Mouse (Mus musculus) bone marrow macrophage, adult 2 months (primary cell): ENCODE results near the gene Aldh4a1. TPM values are rescaled to one million over a fixed set of nuclear protein-coding genes. Genes with fewer than 3 reads are reported as not detected.

ENCODE experiments used
- H3K27ac ChIP-seq: 2 replicates; pipeline ENCODE4 v1.5.1; 2012; ENCODE audit warnings: low read depth, low read length; ENCODE audit not compliant: insufficient read depth
- H3K4me1 ChIP-seq: 2 replicates; pipeline ENCODE4 v1.6.1; 2012; ENCODE audit warnings: low read length; ENCODE audit not compliant: control insufficient read depth, insufficient read depth
- H3K4me3 ChIP-seq: 2 replicates; pipeline ENCODE4 v1.5.1; 2012; ENCODE audit warnings: mild to moderate bottlenecking, low read length, moderate library complexity; ENCODE audit not compliant: insufficient read depth
- CTCF ChIP-seq: IDR thresholded peaks from 2 replicates; pipeline ENCODE4 v1.5.1; 2012; ENCODE audit warnings: low read depth, mild to moderate bottlenecking, low read length, moderate library complexity
- POLR2A ChIP-seq: IDR thresholded peaks from 2 replicates; pipeline ENCODE4 v1.6.1; 2012; ENCODE audit warnings: mild to moderate bottlenecking, low read depth, low read length, borderline replicate concordance
- polyA plus RNA-seq: library from polyadenylated mRNA; stranded (reverse); fragments of >200 nt; gene quantifications from 2 replicates; pipeline ENCODE4 v1.2.4, GENCODE M21; 2012; ENCODE audit not compliant: missing spikeins, insufficient read depth, insufficient read length

Gene Aldh4a1
- polyA plus RNA-seq, 1 experiment: 13.8 TPM

GRCm38 (mm10) chr4:139689627-139690269 lies 67.1 kb downstream of the Aldh4a1 start:
- no peaks in the 10 kb centered on the region for H3K4me1 ChIP-seq
- H3K27ac ChIP-seq: no peak overlapping the region
- TF ChIP-seq CTCF (no peak), POLR2A (no peak)
- H3K4me3 ChIP-seq: no peak overlapping the region

GRCm38 (mm10) chr4:139693315-139693714 lies 70.6 kb downstream of the Aldh4a1 start:
- H3K4me3 ChIP-seq: no peak overlapping the region
- H3K27ac ChIP-seq: no peak overlapping the region
- TF ChIP-seq POLR2A (no peak), CTCF (no peak)
- H3K4me1 ChIP-seq: no peaks in the 10 kb centered on the region

- H3K4me1 ChIP-seq: no peaks in the 10 kb centered on the region
- no peak overlapping the region for H3K4me3 ChIP-seq
- no peak for TF ChIP-seq POLR2A
- TF ChIP-seq CTCF: no peak
- no peak overlapping the region for H3K27ac ChIP-seq
Observed at GRCm38 (mm10) chr4:139697755-139698154, 75.1 kb downstream of the Aldh4a1 start.

DNA sequence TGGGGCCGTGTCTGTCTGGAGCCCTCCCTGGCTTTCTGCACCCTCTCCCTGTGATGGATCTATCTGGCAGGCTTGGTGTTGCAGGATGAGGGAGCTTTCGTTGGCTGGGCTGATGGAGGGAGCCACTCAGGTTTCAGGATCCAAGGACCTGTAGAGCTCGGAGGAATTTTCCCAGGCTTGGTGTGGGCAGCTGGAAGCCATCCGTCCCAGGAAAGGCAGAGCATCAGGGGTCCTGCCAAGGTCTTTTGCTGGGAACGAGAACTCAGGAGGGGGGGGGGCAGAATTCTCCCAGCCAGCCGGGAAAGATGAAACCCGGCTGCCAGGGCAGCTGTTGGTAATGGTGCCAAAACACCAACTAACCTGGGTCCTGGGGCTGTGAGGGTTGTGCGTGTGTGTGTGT lies 75.9 kb downstream of the Aldh4a1 start:
- H3K27ac ChIP-seq: no peak overlapping the region
- H3K4me3 ChIP-seq: no peak overlapping the region
- no peaks in the 10 kb centered on the region for H3K4me1 ChIP-seq
- TF ChIP-seq CTCF: no peak
- no peak for TF ChIP-seq POLR2A

Other genes with a start within 250 kb of the Aldh4a1 start
- 9.5 and 10.7 TPM in 2 replicates for gene Iffo2, start 92.3 kb upstream of the Aldh4a1 start, polyA plus RNA-seq
- not detected in 2 replicates for gene Gm21969, start 19.7 kb upstream of the Aldh4a1 start, polyA plus RNA-seq
- gene Tas1r2, start 30.7 kb downstream of the Aldh4a1 start, polyA plus RNA-seq: not detected in 2 replicates
- not detected in 2 replicates for gene Pax7, start 210.7 kb downstream of the Aldh4a1 start, polyA plus RNA-seq